Mouse (Mus musculus): Measurements from ENCODE around the gene Pnma3. TPM values are rescaled to one million over a fixed set of nuclear protein-coding genes. Genes with fewer than 3 reads are reported as not detected.
"Not testable (repeated sequence)": the region's sequence is repeated elsewhere in the genome, so short reads cannot be mapped to it uniquely, and the experiment has no call there.

Gene Pnma3
- polyA plus RNA-seq, 1 experiment from 2014 or later = 0.04 TPM

- 73% methylated on average over 18 of the region's 19 CpGs for WGBS
- ATAC-seq (ENCODE audit: low FRiP score, low TSS enrichment); H3K27ac ChIP-seq (ENCODE audit: low read length); H3K9me3 ChIP-seq (ENCODE audit: low read length); H3K4me1 ChIP-seq (ENCODE audit: insufficient read depth, low read length); H3K27me3 ChIP-seq (ENCODE audit: insufficient read depth, low read length); H3K9ac ChIP-seq (replicated peaks; ENCODE audit: low read length); H3K4me3 ChIP-seq (ENCODE audit: low read length); H3K36me3 ChIP-seq (ENCODE audit: insufficient read depth, low read length); H3K4me2 ChIP-seq (replicated peaks; ENCODE audit: low read depth, low read length): not testable (repeated sequence)
These were observed 17.9 kb downstream of the Pnma3 start, which contains the start of gene Xlr4a for GRCm38 (mm10) chrX:73082267-73083055. Xlr4a (minus strand) TSS chrX:73082478.

DNA sequence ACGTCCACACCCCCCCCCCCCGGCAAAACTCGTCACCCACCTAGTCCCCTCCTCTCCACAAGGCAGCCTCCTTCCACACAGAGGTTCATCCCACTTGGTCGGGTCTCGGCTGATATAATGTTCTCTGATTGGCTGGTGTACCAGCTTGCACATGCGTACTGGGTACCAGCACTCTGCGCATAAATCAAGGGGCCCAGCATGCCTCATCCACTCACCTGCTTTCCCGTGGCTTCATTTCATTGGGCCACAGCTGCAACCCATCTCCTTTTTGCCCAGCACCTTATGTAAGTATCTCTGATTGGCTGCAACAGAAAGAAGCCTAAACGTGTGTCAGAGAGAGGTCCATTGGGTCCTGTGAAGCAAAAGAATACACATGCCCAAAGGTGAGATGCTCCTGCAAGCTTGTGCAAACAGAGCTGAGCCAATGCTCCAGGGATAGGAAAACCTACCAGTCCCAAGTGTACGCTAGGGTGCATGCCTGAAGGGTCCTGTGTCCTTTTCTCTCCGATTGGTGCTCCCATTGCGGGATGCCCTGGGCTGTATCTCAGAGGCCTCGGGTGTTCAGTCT lies 32.4 kb downstream of the Pnma3 start, which contains the start of gene Xlr3a:
Gene Xlr3a (minus strand): TSS at position 155 of the 568 bp plus-strand sequence.
- H3K36me3 ChIP-seq (ENCODE audit: insufficient read depth, low read length); H3K9ac ChIP-seq (replicated peaks; ENCODE audit: low read length); H3K4me1 ChIP-seq (ENCODE audit: insufficient read depth, low read length); H3K4me3 ChIP-seq (ENCODE audit: low read length); ATAC-seq (ENCODE audit: low FRiP score, low TSS enrichment); H3K27ac ChIP-seq (ENCODE audit: low read length); H3K9me3 ChIP-seq (ENCODE audit: low read length); H3K27me3 ChIP-seq (ENCODE audit: insufficient read depth, low read length); H3K4me2 ChIP-seq (replicated peaks; ENCODE audit: low read depth, low read length): not testable (repeated sequence)
- WGBS = 76% methylated on average over 12 of the region's 13 CpGs

- H3K4me2 ChIP-seq (replicated peaks; ENCODE audit: low read depth, low read length); H3K27me3 ChIP-seq (ENCODE audit: insufficient read depth, low read length); H3K36me3 ChIP-seq (ENCODE audit: insufficient read depth, low read length); H3K27ac ChIP-seq (ENCODE audit: low read length); H3K4me3 ChIP-seq (ENCODE audit: low read length); H3K9me3 ChIP-seq (ENCODE audit: low read length); H3K4me1 ChIP-seq (ENCODE audit: insufficient read depth, low read length); ATAC-seq (ENCODE audit: low FRiP score, low TSS enrichment); H3K9ac ChIP-seq (replicated peaks; ENCODE audit: low read length): not testable (repeated sequence)
- no CpG with 5 or more reads among the region's 7 CpGs for WGBS
These were observed 52.2 kb downstream of the Pnma3 start, which contains the start of gene Gm14685 for GRCm38 (mm10) chrX:73116747-73117146. Gm14685 (plus strand) TSS chrX:73117047.

Other genes starting within 250 kb of the Pnma3 start
- 0.17 and 0.22 TPM in 2 replicates for gene Gabrq, start 239.6 kb upstream of the Pnma3 start, polyA plus RNA-seq (2015; fragmentation: Nextera tagmentation; extraction: Ambion mirVana)
- gene Cetn2, start 146.4 kb upstream of the Pnma3 start, polyA plus RNA-seq (2015; fragmentation: Nextera tagmentation; extraction: Ambion mirVana) = 84.4 and 85.0 TPM in 2 replicates
- 28.2 and 30.4 TPM in 2 replicates for gene Nsdhl, start 146.2 kb upstream of the Pnma3 start, polyA plus RNA-seq (2015; fragmentation: Nextera tagmentation; extraction: Ambion mirVana)
- gene Zfp185, start 77.4 kb upstream of the Pnma3 start, polyA plus RNA-seq (2015; fragmentation: Nextera tagmentation; extraction: Ambion mirVana) = 7.5 and 7.6 TPM in 2 replicates
- 0.14 TPM in 1 of 2 replicates, not detected in the other for gene Pnma5, start 27.7 kb upstream of the Pnma3 start, polyA plus RNA-seq (2015; fragmentation: Nextera tagmentation; extraction: Ambion mirVana)
- 0.54 and 0.98 TPM in 2 replicates for gene Xlr4a, start 17.7 kb downstream of the Pnma3 start, polyA plus RNA-seq (2015; fragmentation: Nextera tagmentation; extraction: Ambion mirVana)
- gene Xlr3a, start 32.3 kb downstream of the Pnma3 start, polyA plus RNA-seq (2015; fragmentation: Nextera tagmentation; extraction: Ambion mirVana) = 2.3 and 3.6 TPM in 2 replicates
- not detected in 2 replicates for gene Gm14685, start 52.3 kb downstream of the Pnma3 start, polyA plus RNA-seq (2015; fragmentation: Nextera tagmentation; extraction: Ambion mirVana)
- not detected in 2 replicates for gene Xlr5b, start 84.0 kb downstream of the Pnma3 start, polyA plus RNA-seq (2015; fragmentation: Nextera tagmentation; extraction: Ambion mirVana)
- gene DXBay18, start 84.7 kb downstream of the Pnma3 start, polyA plus RNA-seq (2015; fragmentation: Nextera tagmentation; extraction: Ambion mirVana) = not detected in 2 replicates
- gene Spin2d, start 112.2 kb downstream of the Pnma3 start, polyA plus RNA-seq (2015; fragmentation: Nextera tagmentation; extraction: Ambion mirVana) = not detected in 2 replicates
- 11.8 and 14.0 TPM in 2 replicates for gene Xlr3b, start 127.4 kb downstream of the Pnma3 start, polyA plus RNA-seq (2015; fragmentation: Nextera tagmentation; extraction: Ambion mirVana)
- gene Xlr4b, start 149.5 kb downstream of the Pnma3 start, polyA plus RNA-seq (2015; fragmentation: Nextera tagmentation; extraction: Ambion mirVana) = 0.51 and 1.1 TPM in 2 replicates
- gene F8a, start 163.5 kb downstream of the Pnma3 start, polyA plus RNA-seq (2015; fragmentation: Nextera tagmentation; extraction: Ambion mirVana) = 10.6 and 10.7 TPM in 2 replicates
- gene Xlr4c, start 178.3 kb downstream of the Pnma3 start, polyA plus RNA-seq (2015; fragmentation: Nextera tagmentation; extraction: Ambion mirVana) = not detected in 2 replicates
- gene Xlr3c, start 200.6 kb downstream of the Pnma3 start, polyA plus RNA-seq (2015; fragmentation: Nextera tagmentation; extraction: Ambion mirVana) = not detected in 2 replicates
- gene Xlr5a, start 228.2 kb downstream of the Pnma3 start, polyA plus RNA-seq (2015; fragmentation: Nextera tagmentation; extraction: Ambion mirVana) = not detected in 2 replicates
- gene Xlr5c, start 228.2 kb downstream of the Pnma3 start, polyA plus RNA-seq (2015; fragmentation: Nextera tagmentation; extraction: Ambion mirVana) = not detected in 2 replicates